Mouse (Mus musculus): ENCODE results near the gene Ovca2. TPM values are rescaled to one million over a fixed set of nuclear protein-coding genes. Genes with fewer than 3 reads are reported as not detected.

Gene Ovca2
- polyA plus RNA-seq, 1 experiment from 2014 or later: 18.4 TPM

DNA sequence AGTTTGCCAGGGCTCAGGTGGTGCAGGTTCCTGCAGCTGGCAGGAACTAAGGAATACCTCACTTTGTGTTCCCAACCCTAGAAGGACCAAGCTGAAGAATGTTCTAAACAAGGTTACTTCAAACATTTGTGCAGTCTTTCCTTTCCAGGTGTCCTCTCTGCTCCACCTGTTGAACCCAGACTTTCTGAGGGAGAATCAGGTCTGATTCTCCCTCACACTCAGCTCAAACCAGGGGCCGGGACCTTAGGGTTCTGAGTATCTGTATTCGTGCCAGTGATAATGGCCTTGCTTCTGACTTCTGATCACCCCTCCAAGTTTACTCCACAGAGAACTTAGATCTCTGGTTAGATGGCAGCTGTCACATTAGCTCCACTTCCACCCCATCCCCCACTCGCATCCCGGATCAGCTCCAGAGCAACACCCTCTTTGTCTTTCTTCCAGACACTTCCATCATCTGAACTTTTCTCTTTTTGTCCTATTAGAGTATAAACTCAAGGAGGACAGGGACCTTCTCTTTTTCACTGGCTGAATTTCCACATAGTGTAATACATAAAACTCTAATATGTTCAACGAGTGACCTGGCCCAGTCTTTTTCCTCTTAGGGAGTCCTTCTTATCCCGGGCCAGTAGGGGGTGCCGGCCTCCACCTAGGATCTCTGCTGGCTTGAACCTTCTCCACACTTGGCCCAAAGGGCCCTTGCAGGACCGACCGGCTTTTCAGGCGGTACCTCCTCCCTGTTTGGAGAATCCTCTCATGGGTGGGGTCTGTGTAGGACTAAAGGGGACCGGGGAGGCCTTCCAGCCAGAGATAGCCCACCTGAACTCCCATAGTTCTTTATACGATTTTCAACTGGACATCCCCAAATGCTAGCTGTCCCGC is 13.9 kb upstream of the Ovca2 start:
- peak overlapping the region; percentile 81 for H3K4me2 ChIP-seq (ENCODE audit: low read depth, low read length)
- peak overlapping the region; percentile 91 for H3K27ac ChIP-seq (ENCODE audit: low read length)
- H3K36me3 ChIP-seq (ENCODE audit: control insufficient read depth, insufficient read depth): no peaks in the 10 kb centered on the region
- peaks cover 11% of the 10 kb centered on the region for H3K27me3 ChIP-seq (ENCODE audit: control insufficient read depth, insufficient read depth, low read length)
- H3K9me3 ChIP-seq (replicated peaks; ENCODE audit: control insufficient read depth, low read length): no peaks in the 10 kb centered on the region
- H3K4me1 ChIP-seq (ENCODE audit: control insufficient read depth, insufficient read depth, low read length): peaks cover 50% of the 10 kb centered on the region
- 26% methylated on average over 13 of the region's 13 CpGs for WGBS
- peak overlapping the region; percentile 81 for H3K9ac ChIP-seq (ENCODE audit: low read length)
- ATAC-seq (replicated peaks; ENCODE audit: extremely low read depth, insufficient read depth, low FRiP score): peak; percentile 70
- peak overlapping the region; percentile 70 for H3K4me3 ChIP-seq (ENCODE audit: low read length)

- Histone ChIP-seq H3K4me1 (ENCODE audit: control insufficient read depth, insufficient read depth, low read length) (peaks cover 48% of the 10 kb centered on the region), H3K36me3 (ENCODE audit: control insufficient read depth, insufficient read depth) (no peaks in the 10 kb centered on the region), H3K9ac (ENCODE audit: low read length) (0 out of 2 replicates have a peak overlapping the region, but pooled peaks have one; percentile 16), H3K4me2 (ENCODE audit: low read depth, low read length) (peak overlapping the region; percentile 25; the same call in 1 of the 2 replicates), H3K9me3 (replicated peaks; ENCODE audit: control insufficient read depth, low read length) (no peaks in the 10 kb centered on the region), H3K4me3 (ENCODE audit: low read length) (no peak overlapping the region), H3K27ac (ENCODE audit: low read length) (peak overlapping the region; percentile 12; the same call in 1 of the 2 replicates), H3K27me3 (ENCODE audit: control insufficient read depth, insufficient read depth, low read length) (peaks cover 9% of the 10 kb centered on the region)
- ATAC-seq (replicated peaks; ENCODE audit: extremely low read depth, insufficient read depth, low FRiP score): no peak
- WGBS: 38% methylated on average over 6 of the region's 6 CpGs
Measured at GRCm38 (mm10) chr11:75191841-75192240, 13.2 kb upstream of the Ovca2 start.

DNA sequence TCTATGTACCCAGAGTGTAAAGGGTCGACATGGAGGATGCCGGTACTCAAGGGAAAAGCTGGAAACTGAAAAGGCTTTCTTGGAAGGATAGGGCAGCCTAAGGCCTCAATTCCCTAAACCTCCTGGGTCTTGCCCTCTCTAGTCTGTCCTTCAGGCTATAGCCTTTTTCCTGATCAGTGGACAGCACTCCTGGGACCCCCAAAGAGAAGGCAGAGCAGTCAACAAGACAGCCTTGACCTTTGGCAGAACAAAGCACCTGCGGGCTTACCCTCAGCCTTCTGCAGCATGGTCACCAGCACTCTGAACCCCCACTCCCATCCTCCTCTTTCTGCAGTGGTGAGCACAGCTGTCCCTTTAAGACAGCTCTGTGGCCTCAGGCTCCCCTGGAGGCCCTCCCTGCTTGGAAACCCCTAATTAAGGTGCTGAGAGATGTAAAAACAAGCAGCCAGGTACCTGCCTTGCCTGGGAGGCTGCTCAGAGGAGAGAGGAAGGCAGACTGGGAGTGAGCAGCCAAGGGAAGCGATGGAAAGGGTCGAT is 12.3 kb upstream of the Ovca2 start, which contains the start of gene Dph1:
Gene Dph1, minus strand, starts transcription at position 337 of the 537 bp plus-strand sequence.
- no peaks in the 10 kb centered on the region for H3K36me3 ChIP-seq (ENCODE audit: control insufficient read depth, insufficient read depth)
- no peak for ATAC-seq (replicated peaks; ENCODE audit: extremely low read depth, insufficient read depth, low FRiP score)
- H3K4me1 ChIP-seq (ENCODE audit: control insufficient read depth, insufficient read depth, low read length): peaks cover 40% of the 10 kb centered on the region
- H3K4me2 ChIP-seq (ENCODE audit: low read depth, low read length): peak within 1 kb of the TSS; percentile 90
- WGBS: 56% methylated on average over 5 of the region's 5 CpGs
- H3K27ac ChIP-seq (ENCODE audit: low read length): peak within 1 kb of the TSS; percentile 78
- peak within 1 kb of the TSS; percentile 76 for H3K9ac ChIP-seq (ENCODE audit: low read length)
- H3K27me3 ChIP-seq (ENCODE audit: control insufficient read depth, insufficient read depth, low read length): peaks cover 5% of the 10 kb centered on the region
- H3K4me3 ChIP-seq (ENCODE audit: low read length): peak within 1 kb of the TSS; percentile 75
- H3K9me3 ChIP-seq (replicated peaks; ENCODE audit: control insufficient read depth, low read length): no peaks in the 10 kb centered on the region

GRCm38 (mm10) chr11:75190371-75190724 is 11.7 kb upstream of the Ovca2 start:
- Histone ChIP-seq H3K4me2 (ENCODE audit: low read depth, low read length) (peak overlapping the region; percentile 90), H3K27me3 (ENCODE audit: control insufficient read depth, insufficient read depth, low read length) (peaks cover 3% of the 10 kb centered on the region), H3K4me3 (ENCODE audit: low read length) (peak overlapping the region; percentile 75), H3K9ac (ENCODE audit: low read length) (peak overlapping the region; percentile 76), H3K9me3 (replicated peaks; ENCODE audit: control insufficient read depth, low read length) (no peaks in the 10 kb centered on the region), H3K36me3 (ENCODE audit: control insufficient read depth, insufficient read depth) (0 out of 2 replicates have a peak, but pooled peaks cover 2% of the 10 kb centered on the region), H3K27ac (ENCODE audit: low read length) (peak overlapping the region; percentile 78), H3K4me1 (ENCODE audit: control insufficient read depth, insufficient read depth, low read length) (peaks cover 34% of the 10 kb centered on the region)
- under 1% methylated on average over 24 of the region's 24 CpGs for WGBS
- peak; percentile 66 for ATAC-seq (replicated peaks; ENCODE audit: extremely low read depth, insufficient read depth, low FRiP score)

- H3K9me3 ChIP-seq (replicated peaks; ENCODE audit: control insufficient read depth, low read length): no peaks in the 10 kb centered on the region
- no peak for ATAC-seq (replicated peaks; ENCODE audit: extremely low read depth, insufficient read depth, low FRiP score)
Measured at GRCm38 (mm10) chr11:75189713-75190370, 11.2 kb upstream of the Ovca2 start.

DNA sequence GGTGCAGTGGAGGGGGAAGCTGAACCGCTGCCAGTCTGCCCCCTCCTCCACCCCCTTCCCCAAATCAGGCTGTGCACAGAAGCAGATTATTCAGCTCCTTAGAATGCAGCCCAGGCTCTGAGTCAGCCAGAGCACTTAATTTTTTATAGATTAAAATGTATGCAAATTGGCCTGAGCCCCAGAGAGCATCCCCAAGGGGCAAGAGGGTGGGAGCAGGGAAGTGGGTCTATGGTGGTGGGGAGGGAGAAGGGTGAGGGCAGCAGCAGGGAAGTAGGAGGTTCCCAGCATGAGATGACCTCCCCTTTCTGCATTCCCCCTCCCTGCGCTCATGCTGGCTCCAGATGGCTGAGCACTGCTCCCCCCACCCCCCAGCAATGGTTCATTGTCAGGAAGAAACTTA is 6.4 kb upstream of the Ovca2 start:
- no peak overlapping the region for H3K4me3 ChIP-seq (ENCODE audit: low read length)
- 89% methylated on average over 2 of the region's 2 CpGs for WGBS
- H3K9ac ChIP-seq (ENCODE audit: low read length): no peak overlapping the region
- peaks cover 8% of the 10 kb centered on the region for H3K4me1 ChIP-seq (ENCODE audit: control insufficient read depth, insufficient read depth, low read length)
- no peaks in the 10 kb centered on the region for H3K9me3 ChIP-seq (replicated peaks; ENCODE audit: control insufficient read depth, low read length)
- no peaks in the 10 kb centered on the region for H3K27me3 ChIP-seq (ENCODE audit: control insufficient read depth, insufficient read depth, low read length)
- H3K36me3 ChIP-seq (ENCODE audit: control insufficient read depth, insufficient read depth): peaks cover 15% of the 10 kb centered on the region
- 0 out of 2 replicates have a peak, but pooled peaks have one; percentile 12 for ATAC-seq (replicated peaks; ENCODE audit: extremely low read depth, insufficient read depth, low FRiP score)
- H3K27ac ChIP-seq (ENCODE audit: low read length): no peak overlapping the region
- no peak overlapping the region for H3K4me2 ChIP-seq (ENCODE audit: low read depth, low read length)

More at GRCm38 (mm10) chr11:75189713-75190370, 11.2 kb upstream of the Ovca2 start:
- under 1% methylated on average over 22 of the region's 22 CpGs for WGBS
- Histone ChIP-seq H3K27me3 (ENCODE audit: control insufficient read depth, insufficient read depth, low read length) (no peaks in the 10 kb centered on the region), H3K4me1 (ENCODE audit: control insufficient read depth, insufficient read depth, low read length) (peaks cover 31% of the 10 kb centered on the region), H3K4me3 (ENCODE audit: low read length) (peak overlapping the region; percentile 75), H3K9ac (ENCODE audit: low read length) (peak overlapping the region; percentile 76), H3K27ac (ENCODE audit: low read length) (peak overlapping the region; percentile 78), H3K36me3 (ENCODE audit: control insufficient read depth, insufficient read depth) (0 out of 2 replicates have a peak, but pooled peaks cover 2% of the 10 kb centered on the region), H3K4me2 (ENCODE audit: low read depth, low read length) (peak overlapping the region; percentile 90)

GRCm38 (mm10) chr11:75184573-75184972 is 5.9 kb upstream of the Ovca2 start:
- Histone ChIP-seq H3K36me3 (ENCODE audit: control insufficient read depth, insufficient read depth) (peaks cover 15% of the 10 kb centered on the region), H3K4me1 (ENCODE audit: control insufficient read depth, insufficient read depth, low read length) (peaks cover 7% of the 10 kb centered on the region)
- WGBS: 83% methylated on average over 5 of the region's 5 CpGs

GRCm38 (mm10) chr11:75183917-75184570 is 5.4 kb upstream of the Ovca2 start:
- no peak overlapping the region for H3K27ac ChIP-seq (ENCODE audit: low read length)
- WGBS: 81% methylated on average over 2 of the region's 2 CpGs

More at GRCm38 (mm10) chr11:75184573-75184972, 5.9 kb upstream of the Ovca2 start:
- H3K9ac ChIP-seq (ENCODE audit: low read length): no peak overlapping the region
- H3K27me3 ChIP-seq (ENCODE audit: control insufficient read depth, insufficient read depth, low read length): no peaks in the 10 kb centered on the region
- no peak for ATAC-seq (replicated peaks; ENCODE audit: extremely low read depth, insufficient read depth, low FRiP score)
- no peak overlapping the region for H3K4me2 ChIP-seq (ENCODE audit: low read depth, low read length)
- H3K9me3 ChIP-seq (replicated peaks; ENCODE audit: control insufficient read depth, low read length): no peaks in the 10 kb centered on the region
- H3K27ac ChIP-seq (ENCODE audit: low read length): no peak overlapping the region
- no peak overlapping the region for H3K4me3 ChIP-seq (ENCODE audit: low read length)

More at GRCm38 (mm10) chr11:75183917-75184570, 5.4 kb upstream of the Ovca2 start:
- no peaks in the 10 kb centered on the region for H3K9me3 ChIP-seq (replicated peaks; ENCODE audit: control insufficient read depth, low read length)
- peaks cover 7% of the 10 kb centered on the region for H3K4me1 ChIP-seq (ENCODE audit: control insufficient read depth, insufficient read depth, low read length)
- H3K4me2 ChIP-seq (ENCODE audit: low read depth, low read length): no peak overlapping the region
- H3K36me3 ChIP-seq (ENCODE audit: control insufficient read depth, insufficient read depth): peaks cover 15% of the 10 kb centered on the region
- H3K4me3 ChIP-seq (ENCODE audit: low read length): no peak overlapping the region
- no peak for ATAC-seq (replicated peaks; ENCODE audit: extremely low read depth, insufficient read depth, low FRiP score)
- no peaks in the 10 kb centered on the region for H3K27me3 ChIP-seq (ENCODE audit: control insufficient read depth, insufficient read depth, low read length)
- H3K9ac ChIP-seq (ENCODE audit: low read length): no peak overlapping the region
